Mouse (Mus musculus) kidney, embryonic 15.5 days (tissue): ENCODE data around the gene Hrg. TPM values are rescaled to one million over a fixed set of nuclear protein-coding genes. Genes with fewer than 3 reads are reported as not detected.

Experiments
- ATAC-seq: fragments of 200-750 bp; cut with Nextera tagmentation; replicated peaks from 2 replicates; pipeline ENCODE4 v1.8.0; 2017; ENCODE audit warnings: moderate TSS enrichment; ENCODE audit not compliant: low FRiP score
- H3K27ac ChIP-seq: fragments of 300-500 bp; sonication (generic); 2 replicates; pipeline ENCODE4 v1.5.1; 2015; ENCODE audit warnings: mild to moderate bottlenecking, inconsistent platforms
- H3K27me3 ChIP-seq: fragments of 300-500 bp; sonication (generic); 2 replicates; pipeline ENCODE4 v1.6.1; 2015; ENCODE audit warnings: inconsistent platforms
- H3K36me3 ChIP-seq: fragments of 300-500 bp; sonication (generic); 2 replicates; pipeline ENCODE4 v1.6.1; 2015; ENCODE audit warnings: inconsistent platforms
- H3K4me1 ChIP-seq: fragments of 300-500 bp; sonication (generic); 2 replicates; pipeline ENCODE4 v1.6.1; 2015; ENCODE audit warnings: inconsistent platforms
- H3K4me2 ChIP-seq: fragments of 300-500 bp; sonication (generic); 2 replicates; pipeline ENCODE4 v1.6.1; 2015; ENCODE audit warnings: moderate library complexity, mild to moderate bottlenecking, inconsistent platforms
- H3K4me3 ChIP-seq: fragments of 300-500 bp; sonication (generic); replicated peaks from 2 replicates; pipeline ENCODE4 v1.5.1; 2015; ENCODE audit warnings: mild to moderate bottlenecking, inconsistent platforms
- H3K9ac ChIP-seq: fragments of 300-500 bp; sonication (generic); 2 replicates; pipeline ENCODE4 v1.6.1; 2015; ENCODE audit warnings: mild to moderate bottlenecking, inconsistent platforms
- H3K9me3 ChIP-seq: fragments of 300-500 bp; sonication (generic); replicated peaks from 2 replicates; pipeline ENCODE4 v1.6.1; 2016; ENCODE audit warnings: inconsistent platforms
- WGBS: fragments of 180-500 bp; shearing (Covaris S2); methylation state at CpG from one replicate; pipeline ENCODE4 v1.1.7; 2015; ENCODE audit warnings: mixed read lengths; 5-methylcytosine and 5-hydroxymethylcytosine counted together
- polyA plus RNA-seq: library from polyadenylated mRNA; unstranded; fragments of >200 nt; fragmentation: Nextera tagmentation; extraction: Ambion mirVana; gene quantifications from 2 replicates; pipeline ENCODE4 v1.2.1, GENCODE M21; 2015

Hrg gene
- polyA plus RNA-seq: not detected in 2 replicates

DNA sequence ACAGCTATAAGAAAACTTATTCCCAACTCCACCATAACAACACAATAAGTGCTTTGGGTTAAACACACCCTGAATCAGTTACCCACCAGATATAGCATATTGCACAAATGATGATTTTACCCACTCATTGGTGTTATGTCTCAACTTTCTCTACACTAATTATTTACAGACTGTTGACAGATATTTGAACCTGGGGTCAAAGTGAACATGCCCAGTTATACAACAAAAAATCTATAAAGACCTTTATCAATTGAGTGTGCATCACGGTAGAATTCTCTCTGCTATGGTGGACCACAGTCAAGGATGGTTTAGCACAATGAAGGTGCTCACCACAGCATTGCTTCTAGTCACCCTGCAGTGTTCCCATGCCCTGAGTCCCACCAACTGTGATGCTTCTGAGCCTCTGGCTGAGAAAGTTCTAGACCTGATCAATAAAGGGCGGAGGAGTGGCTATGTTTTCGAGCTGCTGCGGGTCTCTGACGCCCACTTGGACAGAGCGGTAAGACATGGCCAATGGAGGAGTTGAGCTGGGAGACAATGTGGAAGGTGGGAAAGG is at the start of gene Hrg:
TSS of gene Hrg (plus strand) at position 233 of the 556 bp plus-strand sequence.
- no peaks in the 10 kb centered on the region for H3K27me3 ChIP-seq
- no peak within 1 kb of the TSS for H3K9ac ChIP-seq
- 93% methylated on average over 6 of the region's 6 CpGs for WGBS
- H3K4me3 ChIP-seq: no peak within 1 kb of the TSS
- H3K4me1 ChIP-seq: no peaks in the 10 kb centered on the region
- no peaks in the 10 kb centered on the region for H3K9me3 ChIP-seq
- no peak within 1 kb of the TSS for H3K27ac ChIP-seq
- no peak within 1 kb of the TSS for H3K4me2 ChIP-seq
- no peaks in the 10 kb centered on the region for H3K36me3 ChIP-seq
- no peak for ATAC-seq

GRCm38 (mm10) chr16:22901326-22901725 is 49.5 kb upstream of the Hrg start:
- no peak overlapping the region for H3K9ac ChIP-seq
- no peak overlapping the region for H3K4me2 ChIP-seq
- H3K36me3 ChIP-seq: no peaks in the 10 kb centered on the region
- no peaks in the 10 kb centered on the region for H3K4me1 ChIP-seq
- H3K27me3 ChIP-seq: no peaks in the 10 kb centered on the region
- no peak for ATAC-seq
- no peak overlapping the region for H3K4me3 ChIP-seq
- 72% methylated on average over 3 of the region's 3 CpGs for WGBS
- no peaks in the 10 kb centered on the region for H3K9me3 ChIP-seq
- H3K27ac ChIP-seq: no peak overlapping the region

GRCm38 (mm10) chr16:22909290-22909689 is 41.6 kb upstream of the Hrg start:
- no peak overlapping the region for H3K9ac ChIP-seq
- H3K27me3 ChIP-seq: no peaks in the 10 kb centered on the region
- H3K27ac ChIP-seq: no peak overlapping the region
- H3K4me3 ChIP-seq: no peak overlapping the region
- ATAC-seq: no peak
- H3K36me3 ChIP-seq: no peaks in the 10 kb centered on the region
- H3K9me3 ChIP-seq: no peaks in the 10 kb centered on the region
- H3K4me1 ChIP-seq: no peaks in the 10 kb centered on the region
- no peak overlapping the region for H3K4me2 ChIP-seq
- 92% methylated on average over 6 of the region's 6 CpGs for WGBS

- no peaks in the 10 kb centered on the region for H3K27me3 ChIP-seq
- H3K27ac ChIP-seq: no peak overlapping the region
- H3K9ac ChIP-seq: no peak overlapping the region
- WGBS: 91% methylated on average over 3 of the region's 3 CpGs
- ATAC-seq: no peak
- H3K4me2 ChIP-seq: no peak overlapping the region
- no peaks in the 10 kb centered on the region; the same call in 1 of the 2 replicates for H3K9me3 ChIP-seq
- no peaks in the 10 kb centered on the region for H3K36me3 ChIP-seq
- no peaks in the 10 kb centered on the region for H3K4me1 ChIP-seq
- no peak overlapping the region for H3K4me3 ChIP-seq
Measured at GRCm38 (mm10) chr16:22911986-22912385, 38.9 kb upstream of the Hrg start.

DNA sequence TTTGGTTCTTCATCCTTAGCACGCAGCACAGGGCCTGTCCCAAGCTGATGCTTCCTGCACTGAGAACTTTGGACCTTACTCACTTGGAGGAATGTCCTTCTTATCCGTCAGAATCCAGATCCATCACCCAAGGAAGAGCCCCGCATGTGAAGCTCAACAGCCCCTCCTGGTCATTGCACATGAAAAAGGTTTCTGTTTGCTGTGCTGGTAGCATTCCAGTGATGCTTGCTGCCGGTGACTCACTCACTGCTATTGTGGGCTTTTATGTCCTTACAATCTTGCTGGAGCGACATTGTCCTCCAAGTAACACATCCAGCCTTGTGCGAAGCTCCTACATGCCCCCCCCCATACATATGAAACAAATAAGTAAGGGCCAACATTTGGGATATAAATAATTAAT is 38.0 kb upstream of the Hrg start:
- 83% methylated on average over 6 of the region's 6 CpGs for WGBS
- Histone ChIP-seq H3K27ac (no peak overlapping the region), H3K9ac (no peak overlapping the region), H3K27me3 (no peaks in the 10 kb centered on the region), H3K36me3 (no peaks in the 10 kb centered on the region), H3K4me1 (no peaks in the 10 kb centered on the region), H3K4me2 (no peak overlapping the region), H3K4me3 (no peak overlapping the region), H3K9me3 (no peaks in the 10 kb centered on the region; the same call in 1 of the 2 replicates)
- no peak for ATAC-seq

- H3K4me2 ChIP-seq: no peak overlapping the region
- H3K9me3 ChIP-seq: no peaks in the 10 kb centered on the region; the same call in 1 of the 2 replicates
- no peak overlapping the region for H3K27ac ChIP-seq
- no peaks in the 10 kb centered on the region for H3K4me1 ChIP-seq
- H3K9ac ChIP-seq: no peak overlapping the region
- H3K27me3 ChIP-seq: no peaks in the 10 kb centered on the region
- no peak for ATAC-seq
- H3K4me3 ChIP-seq: no peak overlapping the region
- H3K36me3 ChIP-seq: no peaks in the 10 kb centered on the region
Measured at GRCm38 (mm10) chr16:22914276-22914675, 36.6 kb upstream of the Hrg start.

DNA sequence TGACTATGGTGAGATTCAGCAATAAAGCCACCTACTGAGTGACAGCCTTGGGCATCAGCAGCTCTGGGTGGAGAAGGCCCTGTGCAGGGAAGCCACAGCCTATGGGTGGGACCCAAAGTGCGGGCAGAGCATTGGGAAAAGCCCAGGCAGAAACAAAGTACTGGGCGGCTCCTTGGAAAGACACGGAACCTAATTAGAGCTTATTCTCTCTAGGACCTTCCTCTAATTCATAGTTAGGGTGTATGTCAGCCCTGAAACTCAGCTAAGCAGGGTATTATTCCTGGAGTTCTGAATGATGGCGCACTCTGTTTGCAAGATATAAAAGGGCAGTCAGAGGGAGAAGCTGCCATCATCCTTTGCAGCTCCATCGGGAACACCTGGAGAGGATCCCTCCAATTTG is 32.8 kb upstream of the Hrg start, which contains the start of gene Fetub:
TSS of gene Fetub (plus strand) at position 301 of the 400 bp plus-strand sequence.
- Histone ChIP-seq H3K36me3 (no peaks in the 10 kb centered on the region), H3K27ac (no peak within 1 kb of the TSS), H3K4me1 (peaks cover 6% of the 10 kb centered on the region; the same call in 1 of the 2 replicates), H3K4me2 (no peak within 1 kb of the TSS), H3K27me3 (no peaks in the 10 kb centered on the region), H3K4me3 (no peak within 1 kb of the TSS), H3K9ac (no peak within 1 kb of the TSS), H3K9me3 (no peaks in the 10 kb centered on the region; the same call in 1 of the 2 replicates)
- 88% methylated on average over 5 of the region's 5 CpGs for WGBS
- no peak for ATAC-seq

DNA sequence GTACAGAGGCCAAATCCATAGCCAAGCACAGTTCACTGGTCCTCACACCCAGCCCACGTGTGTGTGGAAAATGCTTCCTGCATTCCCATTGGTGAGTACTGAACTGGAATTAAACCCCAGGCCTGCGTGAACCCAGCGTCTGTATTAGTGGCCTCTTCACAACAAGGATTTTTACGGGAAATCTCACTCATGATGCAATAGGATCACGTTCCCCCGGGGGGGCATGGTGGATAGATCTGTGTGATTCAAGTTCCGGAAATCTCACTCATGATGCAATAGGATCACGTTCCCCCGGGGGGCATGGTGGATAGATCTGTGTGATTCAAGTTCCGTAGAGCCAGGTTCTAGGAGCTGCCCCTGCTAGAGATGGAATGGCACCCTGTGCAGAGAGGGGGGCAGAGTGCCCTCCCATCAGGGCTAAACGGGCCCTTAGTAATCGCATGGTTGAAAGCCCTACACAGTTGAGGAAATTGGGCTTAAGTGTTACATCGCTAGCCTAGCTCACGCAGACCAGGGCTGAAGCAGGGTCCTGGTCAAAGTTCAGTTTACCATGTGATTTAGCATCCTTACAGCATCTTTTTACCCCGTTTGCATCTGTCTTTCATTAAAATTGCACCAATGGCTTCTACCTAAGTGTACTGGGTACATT is 32.1 kb upstream of the Hrg start:
- H3K36me3 ChIP-seq: no peaks in the 10 kb centered on the region
- H3K4me1 ChIP-seq: peaks cover 6% of the 10 kb centered on the region; the same call in 1 of the 2 replicates
- no peak overlapping the region for H3K27ac ChIP-seq
- no peaks in the 10 kb centered on the region; the same call in 1 of the 2 replicates for H3K9me3 ChIP-seq
- 75% methylated on average over 15 of the region's 15 CpGs for WGBS
- no peak overlapping the region for H3K4me3 ChIP-seq
- no peak overlapping the region for H3K4me2 ChIP-seq
- no peak overlapping the region for H3K9ac ChIP-seq
- no peaks in the 10 kb centered on the region for H3K27me3 ChIP-seq
- ATAC-seq: no peak

GRCm38 (mm10) chr16:22919971-22920854 is 30.7 kb upstream of the Hrg start:
- WGBS: 54% methylated on average over 18 of the region's 18 CpGs
- Histone ChIP-seq H3K27ac (no peak overlapping the region), H3K9ac (no peak overlapping the region), H3K9me3 (no peaks in the 10 kb centered on the region; the same call in 1 of the 2 replicates), H3K27me3 (no peaks in the 10 kb centered on the region), H3K4me3 (no peak overlapping the region), H3K4me2 (no peak overlapping the region), H3K4me1 (peaks cover 6% of the 10 kb centered on the region; the same call in 1 of the 2 replicates), H3K36me3 (no peaks in the 10 kb centered on the region)
- ATAC-seq: peak; percentile 25; the same call in 1 of the 2 replicates

DNA sequence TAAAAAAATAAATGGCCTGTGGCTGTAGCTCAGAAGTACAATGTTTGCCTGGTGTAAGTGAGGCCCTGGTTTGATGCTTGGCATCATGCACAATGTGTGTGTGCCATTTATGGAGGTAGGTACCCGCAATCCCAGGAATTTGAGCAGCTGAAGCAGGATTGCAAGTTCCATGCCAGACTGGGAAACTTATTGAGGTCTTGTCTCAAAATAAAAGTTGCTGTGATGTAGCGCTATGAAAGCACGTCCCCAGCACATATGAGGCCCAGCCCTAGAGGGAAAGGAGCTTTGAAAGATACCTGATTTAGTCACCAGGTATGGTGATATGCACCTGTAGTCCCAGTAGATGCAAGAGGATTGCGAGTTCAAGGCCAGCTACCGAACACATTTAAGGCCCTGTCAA is 29.1 kb upstream of the Hrg start:
- no peak overlapping the region for H3K27ac ChIP-seq
- no peaks in the 10 kb centered on the region for H3K9me3 ChIP-seq
- H3K27me3 ChIP-seq: no peaks in the 10 kb centered on the region
- H3K4me3 ChIP-seq: no peak overlapping the region
- no peaks in the 10 kb centered on the region for H3K36me3 ChIP-seq
- peaks cover 6% of the 10 kb centered on the region; the same call in 1 of the 2 replicates for H3K4me1 ChIP-seq
- no peak overlapping the region for H3K9ac ChIP-seq
- WGBS: 93% methylated on average over 5 of the region's 5 CpGs
- no peak overlapping the region for H3K4me2 ChIP-seq
- no peak for ATAC-seq

- Histone ChIP-seq H3K36me3 (no peaks in the 10 kb centered on the region), H3K9ac (no peak overlapping the region), H3K4me2 (no peak overlapping the region), H3K9me3 (no peaks in the 10 kb centered on the region), H3K27me3 (no peaks in the 10 kb centered on the region), H3K27ac (no peak overlapping the region), H3K4me3 (no peak overlapping the region), H3K4me1 (peaks cover 6% of the 10 kb centered on the region; the same call in 1 of the 2 replicates)
- no peak for ATAC-seq
- WGBS: 76% methylated on average over 4 of the region's 4 CpGs
Measured at GRCm38 (mm10) chr16:22922433-22922832, 28.4 kb upstream of the Hrg start.

DNA sequence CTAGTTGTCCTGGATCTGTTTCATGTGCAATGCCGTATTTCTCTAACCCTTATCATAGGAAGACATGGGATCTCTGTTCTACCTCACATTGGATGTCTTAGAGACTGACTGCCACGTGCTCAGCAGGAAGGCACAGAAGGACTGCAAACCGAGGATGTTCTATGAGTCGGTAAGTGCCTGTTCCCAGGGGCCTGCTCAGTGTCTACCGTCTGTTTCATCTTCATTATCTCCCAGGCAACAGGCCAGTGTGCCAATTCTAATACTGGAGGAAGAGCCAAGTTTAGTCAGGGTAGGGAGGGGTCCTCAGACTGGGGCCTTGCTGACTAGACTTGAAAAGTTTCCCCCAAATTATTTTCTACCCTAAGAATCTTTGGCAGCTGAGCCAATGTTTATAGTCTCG is 21.3 kb upstream of the Hrg start:
- no peaks in the 10 kb centered on the region for H3K4me1 ChIP-seq
- no peak overlapping the region for H3K9ac ChIP-seq
- H3K27ac ChIP-seq: no peak overlapping the region
- H3K36me3 ChIP-seq: no peaks in the 10 kb centered on the region
- no peak overlapping the region for H3K4me3 ChIP-seq
- H3K4me2 ChIP-seq: no peak overlapping the region
- no peaks in the 10 kb centered on the region for H3K9me3 ChIP-seq
- ATAC-seq: no peak
- no peaks in the 10 kb centered on the region for H3K27me3 ChIP-seq
- 86% methylated on average over 6 of the region's 6 CpGs for WGBS
